Mouse (Mus musculus) limb, embryonic 14.5 days (tissue): ENCODE measurements around the gene Gpld1. TPM values are rescaled to one million over a fixed set of nuclear protein-coding genes. Genes with fewer than 3 reads are reported as not detected.

Source experiments
- ATAC-seq: fragments of 200-750 bp; cut with Nextera tagmentation; 2 replicates; pipeline ENCODE4 v1.8.0; 2017; ENCODE audit warnings: low read depth, moderate number of reproducible peaks, moderate TSS enrichment; ENCODE audit not compliant: low FRiP score
- DNase-seq: peaks from one replicate; pipeline ENCODE4 v3.0.0-alpha.2; 2015; ENCODE audit warnings: low spot score
- H3K27ac ChIP-seq: fragments of 300-500 bp; sonication (generic); replicated peaks from 2 replicates; pipeline ENCODE4 v1.5.1; 2014; ENCODE audit warnings: low read depth, mild to moderate bottlenecking, low read length, moderate library complexity, mixed read lengths
- H3K27me3 ChIP-seq: fragments of 300-500 bp; sonication (generic); 2 replicates; pipeline ENCODE4 v1.6.1; 2014; ENCODE audit warnings: low read length, mixed read lengths; ENCODE audit not compliant: control insufficient read depth, insufficient read depth
- H3K36me3 ChIP-seq: fragments of 300-500 bp; sonication (generic); 2 replicates; pipeline ENCODE4 v1.6.1; 2014; ENCODE audit warnings: mild to moderate bottlenecking, low read length, moderate library complexity, mixed read lengths; ENCODE audit not compliant: control insufficient read depth, insufficient read depth
- H3K4me1 ChIP-seq: fragments of 300-500 bp; sonication (generic); 2 replicates; pipeline ENCODE4 v1.6.1; 2014; ENCODE audit warnings: antibody characterized with exemption, low read length, mixed read lengths; ENCODE audit not compliant: control insufficient read depth, insufficient read depth
- H3K4me2 ChIP-seq: fragments of 300-500 bp; sonication (generic); replicated peaks from 2 replicates; pipeline ENCODE4 v1.6.1; 2014; ENCODE audit warnings: low read depth, mild to moderate bottlenecking, low read length, moderate library complexity; ENCODE audit not compliant: severe bottlenecking
- H3K4me3 ChIP-seq: fragments of 300-500 bp; sonication (generic); replicated peaks from 2 replicates; pipeline ENCODE4 v1.5.1; 2014; ENCODE audit warnings: low read length
- H3K9ac ChIP-seq: fragments of 300-500 bp; sonication (generic); 2 replicates; pipeline ENCODE4 v1.6.1; 2014; ENCODE audit warnings: mild to moderate bottlenecking, low read depth, low read length, moderate library complexity; ENCODE audit not compliant: severe bottlenecking
- H3K9me3 ChIP-seq: fragments of 300-500 bp; sonication (generic); 2 replicates; pipeline ENCODE4 v1.6.1; 2016; ENCODE audit warnings: low read length; ENCODE audit not compliant: control insufficient read depth
- POLR2A ChIP-seq: fragments of 200-500 bp; IDR thresholded peaks from 2 replicates; pipeline ENCODE4 v1.8.0; 2012; ENCODE audit warnings: inconsistent platforms, mild to moderate bottlenecking, moderate library complexity, borderline replicate concordance; ENCODE audit not compliant: insufficient read depth, insufficient read length; ENCODE audit errors: extremely low read depth
- WGBS: fragments of 180-500 bp; shearing (Covaris S2); extraction: QIAGEN DNeasy Blood & Tissue Kit; methylation state at CpG from one replicate; pipeline ENCODE4 v1.1.7; 2014; 5-methylcytosine and 5-hydroxymethylcytosine counted together
- polyA plus RNA-seq, 2 experiments: library from polyadenylated mRNA; depleted of rRNA in 1 of 2; stranded (reverse) in 1 of 2; unstranded in 1 of 2; fragments of >200 nt; fragmentation: Nextera tagmentation in 1 of 2; extraction: Ambion mirVana in 1 of 2; gene quantifications; 2 replicates each; pipeline versions ENCODE4 v1.2.1 to v1.2.3; 2012 to 2014

Gpld1 gene
- polyA plus RNA-seq, 2 experiments, result 2.4 to 3.5 TPM

GRCm38 (mm10) chr13:24937108-24937838 lies 5.7 kb upstream of the Gpld1 start, which contains the start of gene Aldh5a1:
Aldh5a1 (minus strand) TSS chr13:24937661.
- DNase-seq (peak; percentile 67), ATAC-seq (peak; percentile 89)
- Histone ChIP-seq H3K27me3 (no peaks in the 10 kb centered on the region), H3K9me3 (no peaks in the 10 kb centered on the region), H3K4me3 (peak within 1 kb of the TSS; percentile 92), H3K36me3 (no peaks in the 10 kb centered on the region), H3K9ac (peak within 1 kb of the TSS; percentile 92), H3K4me1 (peaks cover 6% of the 10 kb centered on the region), H3K27ac (peak within 1 kb of the TSS; percentile 55; the same call in 1 of the 2 replicates), H3K4me2 (peak within 1 kb of the TSS; percentile 73)
- TF ChIP-seq POLR2A, result 0 out of 2 replicates have a peak, but pooled peaks have one; percentile 15
- under 1% methylated on average over 67 of the region's 75 CpGs for WGBS

GRCm38 (mm10) chr13:24937839-24938166 lies 5.1 kb upstream of the Gpld1 start:
- Histone ChIP-seq H3K4me1 (peaks cover 6% of the 10 kb centered on the region), H3K27ac (no peak overlapping the region), H3K4me2 (peak overlapping the region; percentile 73), H3K9me3 (no peaks in the 10 kb centered on the region), H3K9ac (peak overlapping the region; percentile 92), H3K27me3 (no peaks in the 10 kb centered on the region), H3K36me3 (no peaks in the 10 kb centered on the region), H3K4me3 (peak overlapping the region; percentile 92)
- peak; percentile 58; the same call in 1 of the 2 replicates for ATAC-seq
- WGBS, result 19% methylated on average over 12 of the region's 12 CpGs
- no peak for TF ChIP-seq POLR2A
- DNase-seq, result no peak

GRCm38 (mm10) chr13:24938683-24939082 lies 4.3 kb upstream of the Gpld1 start:
- no peak overlapping the region for H3K4me2 ChIP-seq
- TF ChIP-seq POLR2A, result no peak
- H3K27ac ChIP-seq, result no peak overlapping the region
- peaks cover 6% of the 10 kb centered on the region for H3K4me1 ChIP-seq
- WGBS, result 38% methylated on average over 9 of the region's 9 CpGs
- no peaks in the 10 kb centered on the region for H3K27me3 ChIP-seq
- H3K4me3 ChIP-seq, result no peak overlapping the region
- peak; percentile 50 for DNase-seq
- ATAC-seq, result no peak
- no peaks in the 10 kb centered on the region for H3K9me3 ChIP-seq
- no peaks in the 10 kb centered on the region for H3K36me3 ChIP-seq
- no peak overlapping the region for H3K9ac ChIP-seq

- H3K27me3 ChIP-seq, result no peaks in the 10 kb centered on the region
- DNase-seq (no peak), ATAC-seq (no peak)
- no peak overlapping the region for H3K9ac ChIP-seq
- no peak overlapping the region for H3K4me2 ChIP-seq
- no peak for TF ChIP-seq POLR2A
- H3K36me3 ChIP-seq, result no peaks in the 10 kb centered on the region
- 86% methylated on average over 9 of the region's 9 CpGs for WGBS
- no peaks in the 10 kb centered on the region for H3K9me3 ChIP-seq
- H3K4me1 ChIP-seq, result peaks cover 6% of the 10 kb centered on the region
- no peak overlapping the region for H3K4me3 ChIP-seq
- no peak overlapping the region for H3K27ac ChIP-seq
Observed at GRCm38 (mm10) chr13:24939472-24939871, 3.5 kb upstream of the Gpld1 start.

GRCm38 (mm10) chr13:24943303-24943702 lies 351 bp downstream of the Gpld1 start:
- Histone ChIP-seq H3K27me3 (no peaks in the 10 kb centered on the region), H3K9ac (no peak overlapping the region), H3K36me3 (no peaks in the 10 kb centered on the region), H3K4me3 (no peak overlapping the region), H3K27ac (no peak overlapping the region), H3K4me2 (no peak overlapping the region), H3K9me3 (no peaks in the 10 kb centered on the region), H3K4me1 (no peaks in the 10 kb centered on the region)
- DNase-seq, result no peak
- 80% methylated on average over 8 of the region's 8 CpGs for whole genome bisulfite sequencing
- ATAC-seq, result no peak
- TF ChIP-seq POLR2A, result no peak
